Mouse (Mus musculus): ENCODE results near the gene Zfyve26.

DNA sequence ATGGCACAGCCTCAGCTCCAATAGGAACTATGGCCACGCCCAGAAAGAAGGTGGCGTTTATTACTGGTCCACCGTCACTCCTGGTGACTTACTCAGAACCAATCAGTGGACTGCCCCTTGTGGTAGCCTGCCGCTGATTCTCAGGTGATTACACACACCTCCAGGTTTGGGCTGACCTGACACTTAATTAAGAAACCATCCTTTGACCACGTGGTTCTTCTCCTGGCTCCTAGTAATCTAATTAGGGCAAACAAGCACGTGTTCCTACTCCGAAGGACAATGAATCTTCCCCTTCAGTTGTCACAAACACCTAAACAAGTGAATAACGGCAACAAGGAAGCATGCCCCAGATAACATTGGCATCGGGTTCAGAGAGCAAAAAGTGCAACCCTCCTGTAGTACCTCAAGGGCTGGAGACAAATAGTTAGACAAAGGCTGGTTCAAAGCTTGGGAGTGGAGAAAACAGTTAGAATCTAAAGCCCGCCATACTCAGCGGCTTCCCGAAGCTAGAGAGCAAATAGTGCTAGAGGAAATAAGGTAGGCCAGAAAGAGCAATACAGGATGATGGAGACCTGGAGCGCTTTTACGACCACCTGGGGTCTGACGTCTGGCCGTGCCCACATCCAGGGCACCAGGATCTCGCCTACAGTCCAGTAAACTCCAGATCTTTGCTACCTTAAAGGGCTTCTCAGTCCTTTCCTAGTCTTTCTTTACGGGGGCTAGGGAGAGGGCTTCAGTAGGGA lies 105.0 kb downstream of the Zfyve26 start:
- TF ChIP-seq CTCF (IDR thresholded peaks at IDR 0.05; ENCODE audit: extremely low read depth, insufficient read depth, insufficient read length, insufficient replicate concordance) (no peak), POLR2A (IDR thresholded peaks at IDR 0.05; ENCODE audit: low read depth, low read length) (no peak)

Measured in spleen, adult 2 months (tissue).